Mouse (Mus musculus) activated CD4-positive, CD25-positive, alpha-beta regulatory T cell, adult 9 weeks (primary cell): Measurements from ENCODE around the gene Hist1h4b. TPM values are rescaled to one million over a fixed set of nuclear protein-coding genes. Genes with fewer than 3 reads are reported as not detected.

Experiments
- polyA plus RNA-seq: library from polyadenylated mRNA; unstranded; fragments of 100-300 nt; shearing (Covaris generic); gene quantifications from one replicate; pipeline ENCODE4 v1.2.1, GENCODE M21; 2017

The Hist1h4b gene
- 18.1 TPM for polyA plus RNA-seq

DNA sequence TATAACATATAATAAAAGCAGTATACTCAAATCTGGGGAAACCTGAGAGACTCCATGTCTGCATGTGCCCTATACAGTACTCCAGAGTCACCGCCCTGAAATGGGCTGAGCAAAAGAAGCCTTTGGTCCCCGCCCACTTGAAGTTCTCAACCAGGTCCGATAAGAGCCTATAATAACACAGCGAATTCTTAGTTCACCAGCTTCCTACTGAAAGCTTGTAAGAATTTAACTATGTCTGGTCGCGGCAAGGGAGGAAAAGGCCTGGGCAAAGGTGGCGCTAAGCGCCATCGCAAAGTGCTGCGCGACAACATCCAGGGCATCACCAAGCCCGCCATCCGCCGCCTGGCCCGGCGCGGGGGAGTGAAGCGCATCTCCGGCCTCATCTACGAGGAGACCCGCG, at the start of gene Hist1h4b:
Gene Hist1h4b, plus strand, starts transcription at position 224 of the 400 bp plus-strand sequence.

DNA sequence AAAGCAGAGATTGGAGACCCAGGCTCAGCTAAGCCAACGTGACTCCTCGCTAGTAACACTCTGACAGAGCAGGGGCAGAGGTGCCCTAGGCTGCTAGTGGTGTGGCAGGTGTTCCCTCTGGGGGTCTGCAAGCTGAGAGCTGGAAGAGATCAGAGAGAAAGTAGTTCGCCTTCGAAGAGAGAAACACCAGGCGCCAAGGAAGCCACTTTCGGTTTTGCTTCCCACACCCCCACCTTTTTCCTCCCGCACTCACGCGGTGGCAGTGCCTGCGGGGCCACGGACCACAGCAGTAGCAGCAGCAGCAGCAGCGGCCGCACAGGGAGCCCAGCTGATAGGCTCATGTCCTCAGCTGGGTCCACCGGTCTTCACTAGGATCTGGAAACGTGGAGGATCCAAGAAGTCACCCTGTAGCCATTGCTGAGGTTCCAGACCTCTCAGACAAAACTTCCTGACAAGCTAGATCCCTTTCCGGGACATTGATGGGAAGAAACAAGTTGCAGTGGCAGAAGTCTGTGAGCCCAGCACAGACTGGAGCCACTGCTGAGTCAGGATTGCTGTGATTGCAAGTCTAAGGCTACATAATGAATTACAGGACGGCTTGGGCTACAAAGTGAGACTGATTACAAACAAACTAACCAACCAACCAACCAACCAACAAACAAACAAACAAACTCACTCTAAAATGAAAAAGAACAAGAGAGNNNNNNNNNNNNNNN, 46.3 kb upstream of the Hist1h4b start, which contains the start of gene Hfe:
Gene Hfe, minus strand, starts transcription at position 481 of the 716 bp plus-strand sequence.

DNA sequence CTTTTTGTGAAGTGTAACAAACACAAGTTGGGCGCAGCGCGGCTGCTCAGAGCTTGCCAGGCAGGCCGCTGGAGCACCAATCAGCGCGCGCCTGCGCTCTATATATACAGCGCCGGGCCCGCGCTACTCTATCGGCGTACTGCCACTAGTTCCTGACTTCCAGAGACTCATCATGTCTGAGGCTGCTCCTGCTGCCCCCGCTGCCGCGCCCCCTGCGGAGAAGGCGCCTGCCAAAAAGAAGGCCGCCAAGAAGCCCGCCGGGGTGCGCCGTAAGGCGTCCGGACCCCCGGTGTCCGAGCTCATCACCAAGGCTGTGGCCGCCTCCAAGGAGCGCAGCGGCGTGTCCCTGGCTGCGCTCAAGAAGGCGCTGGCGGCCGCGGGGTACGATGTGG, 18.1 kb upstream of the Hist1h4b start, which contains the start of gene Hist1h1c:
Gene Hist1h1c, plus strand, starts transcription at position 132 of the 392 bp plus-strand sequence.

DNA sequence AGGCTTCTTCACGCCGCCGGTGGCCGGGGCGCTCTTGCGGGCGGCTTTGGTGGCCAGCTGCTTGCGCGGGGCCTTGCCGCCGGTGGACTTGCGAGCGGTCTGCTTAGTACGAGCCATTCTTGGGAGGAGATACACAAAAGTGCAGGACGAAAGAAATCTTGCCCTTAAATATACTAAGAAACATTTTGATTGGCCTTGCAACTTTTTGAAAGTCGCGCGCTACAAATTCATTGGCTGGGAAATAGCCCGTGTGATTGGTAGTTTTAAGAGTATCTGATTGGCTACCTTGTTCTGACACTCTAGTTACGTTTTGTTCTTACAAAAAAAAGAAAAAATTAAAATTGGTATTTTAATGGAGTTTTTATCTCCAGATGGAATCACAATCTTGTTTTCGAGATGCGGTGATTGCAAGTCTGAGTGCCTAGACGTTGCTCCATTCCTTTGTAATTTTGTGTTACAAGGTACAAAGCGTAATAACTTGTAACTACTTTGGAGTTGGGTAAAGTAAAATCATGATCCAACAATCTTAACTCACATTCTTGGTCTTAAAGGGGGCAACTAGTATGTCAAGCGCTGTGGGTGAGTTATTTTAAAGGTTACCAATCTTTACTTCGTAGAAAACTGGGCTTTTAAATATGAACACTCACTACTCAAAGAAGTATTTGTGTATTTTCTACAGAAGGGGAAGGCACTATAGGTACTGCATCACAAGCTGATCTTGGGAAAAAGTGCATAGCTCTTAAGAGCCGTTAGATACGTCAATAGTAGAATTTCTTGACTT, 11.2 kb upstream of the Hist1h4b start, which contains the start of gene Hist1h3c:
Gene Hist1h3c, minus strand, starts transcription at position 222 of the 781 bp plus-strand sequence.

DNA sequence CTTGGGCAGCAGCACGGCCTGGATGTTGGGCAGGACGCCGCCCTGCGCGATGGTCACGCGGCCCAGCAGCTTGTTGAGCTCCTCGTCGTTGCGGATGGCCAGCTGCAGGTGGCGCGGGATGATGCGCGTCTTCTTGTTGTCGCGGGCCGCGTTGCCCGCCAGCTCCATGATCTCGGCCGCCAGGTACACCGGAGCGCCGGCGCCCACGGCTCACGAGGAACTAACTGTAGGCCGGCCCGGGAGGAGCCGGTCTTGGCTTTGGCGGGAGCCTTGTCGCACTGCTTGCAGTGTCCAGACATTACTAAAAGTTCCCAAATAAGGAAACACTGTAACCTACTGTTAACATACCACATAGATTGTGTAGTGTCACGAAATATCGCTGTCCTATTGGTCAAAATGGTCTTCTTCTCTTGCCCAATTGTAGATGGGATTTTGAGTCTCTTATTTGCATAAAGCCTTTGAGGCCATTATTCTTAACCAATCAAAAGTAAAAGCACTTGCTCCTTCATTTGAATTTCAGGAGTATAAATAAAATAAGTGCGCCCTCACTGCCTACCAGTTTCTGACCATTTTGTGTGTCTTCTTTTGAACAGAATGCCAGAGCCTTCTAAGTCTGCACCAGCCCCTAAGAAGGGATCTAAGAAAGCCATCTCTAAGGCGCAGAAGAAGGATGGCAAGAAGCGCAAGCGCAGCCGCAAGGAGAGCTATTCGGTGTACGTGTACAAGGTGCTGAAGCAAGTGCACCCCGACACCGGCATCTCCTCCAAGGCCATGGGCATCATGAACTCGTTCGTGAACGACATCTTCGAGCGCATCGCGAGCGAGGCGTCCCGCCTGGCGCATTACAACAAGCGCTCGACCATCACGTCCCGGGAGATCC, 10.4 kb upstream of the Hist1h4b start, which contains the start of gene Hist1h2bb:
Gene Hist1h2bb, plus strand, starts transcription at position 534 of the 880 bp plus-strand sequence.

DNA sequence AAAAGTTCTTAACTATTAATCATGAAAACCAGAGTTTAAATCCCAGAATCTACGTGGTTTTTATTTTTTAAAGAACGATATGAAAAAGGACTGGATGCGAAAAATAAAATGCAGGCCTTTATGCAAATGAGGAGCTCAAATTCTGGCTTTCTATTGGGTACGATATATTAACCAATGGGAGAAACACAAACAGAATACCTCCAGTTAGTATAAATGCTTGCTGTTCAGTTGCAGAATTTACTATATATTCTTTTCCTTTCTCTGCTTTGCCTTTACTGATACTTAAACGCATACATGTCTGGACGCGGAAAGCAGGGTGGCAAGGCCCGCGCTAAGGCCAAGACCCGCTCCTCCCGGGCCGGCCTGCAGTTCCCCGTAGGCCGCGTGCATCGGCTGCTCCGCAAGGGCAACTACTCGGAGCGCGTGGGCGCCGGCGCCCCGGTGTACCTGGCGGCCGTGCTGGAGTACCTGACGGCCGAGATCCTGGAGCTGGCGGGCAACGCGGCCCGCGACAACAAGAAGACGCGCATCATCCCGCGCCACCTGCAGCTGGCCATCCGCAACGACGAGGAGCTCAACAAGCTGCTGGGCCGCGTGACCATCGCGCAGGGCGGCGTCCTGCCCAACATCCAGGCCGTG, 5.9 kb upstream of the Hist1h4b start, which contains the start of gene Hist1h2ab:
Gene Hist1h2ab, plus strand, starts transcription at position 288 of the 639 bp plus-strand sequence.

DNA sequence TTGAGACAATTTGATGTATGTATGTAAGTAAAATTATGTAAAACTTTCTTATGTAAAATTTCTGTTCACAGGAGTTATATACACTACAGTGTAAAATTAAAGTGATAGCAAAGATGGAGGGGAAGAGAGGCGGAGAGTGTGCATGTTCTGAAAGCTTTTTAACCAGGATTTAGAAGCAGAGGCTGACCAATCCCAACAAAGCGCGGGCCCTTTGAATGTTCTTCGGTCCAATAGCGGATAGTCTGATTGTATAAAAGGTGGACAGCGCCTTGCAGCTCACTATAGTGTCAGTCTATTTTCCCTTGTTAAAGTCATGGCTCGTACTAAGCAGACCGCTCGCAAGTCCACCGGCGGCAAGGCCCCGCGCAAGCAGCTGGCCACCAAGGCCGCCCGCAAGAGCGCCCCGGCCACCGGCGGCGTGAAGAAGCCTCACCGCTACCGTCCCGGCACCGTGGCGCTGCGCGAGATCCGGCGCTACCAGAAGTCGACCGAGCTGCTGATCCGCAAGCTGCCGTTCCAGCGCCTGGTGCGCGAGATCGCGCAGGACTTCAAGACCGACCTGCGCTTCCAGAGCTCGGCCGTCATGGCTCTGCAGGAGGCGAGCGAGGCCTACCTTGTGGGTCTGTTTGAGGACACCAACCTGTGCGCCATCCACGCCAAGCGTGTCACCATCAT, 4.6 kb upstream of the Hist1h4b start, which contains the start of gene Hist1h3b:
Gene Hist1h3b, plus strand, starts transcription at position 201 of the 675 bp plus-strand sequence.

DNA sequence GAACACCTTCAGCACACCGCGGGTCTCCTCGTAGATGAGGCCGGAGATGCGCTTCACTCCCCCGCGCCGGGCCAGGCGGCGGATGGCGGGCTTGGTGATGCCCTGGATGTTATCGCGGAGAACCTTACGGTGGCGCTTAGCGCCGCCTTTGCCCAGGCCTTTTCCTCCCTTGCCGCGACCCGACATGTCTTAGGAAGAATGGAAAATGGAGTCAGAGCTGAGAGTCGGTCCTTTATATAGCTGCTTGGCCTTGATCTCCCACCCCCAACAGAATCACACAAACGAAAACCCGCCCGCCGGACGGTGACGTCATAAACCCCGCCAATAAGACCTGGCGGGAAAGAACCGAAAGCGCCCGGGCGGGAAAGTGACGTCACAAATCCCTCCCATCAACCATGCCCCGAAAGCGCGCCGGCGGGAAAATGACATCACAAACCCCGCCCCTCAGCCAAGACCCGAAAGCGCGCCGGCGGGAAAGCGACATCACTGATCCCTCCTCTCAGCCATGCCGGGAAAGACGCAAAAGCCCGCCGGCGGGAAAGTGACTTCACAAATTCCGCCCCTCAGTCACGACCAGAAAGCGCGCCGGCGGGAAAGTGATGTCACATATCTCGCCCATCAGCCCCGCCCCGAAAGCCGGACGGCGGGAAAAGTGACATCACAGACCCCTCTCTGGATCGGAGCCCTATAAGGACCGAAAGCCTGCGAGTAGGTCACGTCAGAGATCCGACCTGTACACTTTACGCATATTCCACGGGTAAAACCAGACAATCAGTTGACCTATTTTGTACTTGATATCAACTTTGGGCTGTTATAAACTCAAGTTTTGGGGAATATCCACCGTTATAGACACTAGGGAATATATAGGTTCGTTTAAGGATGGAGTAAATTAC, 4.4 kb downstream of the Hist1h4b start, which contains the start of gene Hist1h4a:
Gene Hist1h4a, minus strand, starts transcription at position 259 of the 893 bp plus-strand sequence.

DNA sequence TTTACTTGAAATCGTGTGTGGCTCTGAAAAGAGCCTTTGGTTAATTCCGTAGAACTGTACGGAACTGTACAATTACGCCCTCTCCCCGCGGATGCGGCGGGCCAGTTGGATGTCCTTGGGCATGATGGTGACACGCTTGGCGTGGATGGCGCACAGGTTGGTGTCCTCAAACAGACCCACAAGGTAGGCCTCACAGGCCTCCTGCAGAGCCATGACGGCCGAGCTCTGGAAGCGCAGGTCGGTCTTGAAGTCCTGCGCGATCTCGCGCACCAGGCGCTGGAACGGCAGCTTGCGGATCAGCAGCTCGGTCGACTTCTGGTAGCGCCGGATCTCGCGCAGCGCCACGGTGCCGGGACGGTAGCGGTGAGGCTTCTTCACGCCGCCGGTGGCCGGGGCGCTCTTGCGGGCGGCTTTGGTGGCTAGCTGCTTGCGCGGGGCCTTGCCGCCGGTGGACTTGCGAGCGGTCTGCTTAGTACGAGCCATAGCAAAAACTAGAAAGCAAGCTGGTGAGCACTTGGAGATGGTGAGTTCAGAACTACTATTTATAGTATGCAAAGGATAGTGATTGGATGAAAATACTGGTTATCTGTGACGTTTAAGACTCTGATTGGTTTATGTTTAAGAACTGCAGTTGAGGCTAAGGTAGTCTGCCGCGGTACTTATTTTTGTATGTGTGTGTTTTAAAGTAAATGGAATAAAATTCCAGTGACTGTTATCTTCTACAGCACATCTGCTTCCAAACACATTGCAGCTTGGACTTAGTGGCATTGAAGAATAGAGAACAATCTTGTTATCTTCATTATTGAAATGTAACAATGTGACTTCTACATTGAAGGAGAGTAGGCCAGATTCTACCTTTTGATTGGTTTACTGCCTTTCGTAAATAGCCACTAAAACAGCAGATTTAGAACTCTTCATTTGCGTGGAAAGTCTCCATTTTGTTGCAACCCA, 5.3 kb downstream of the Hist1h4b start, which contains the start of gene Hist1h3a:
Gene Hist1h3a, minus strand, starts transcription at position 516 of the 951 bp plus-strand sequence.

DNA sequence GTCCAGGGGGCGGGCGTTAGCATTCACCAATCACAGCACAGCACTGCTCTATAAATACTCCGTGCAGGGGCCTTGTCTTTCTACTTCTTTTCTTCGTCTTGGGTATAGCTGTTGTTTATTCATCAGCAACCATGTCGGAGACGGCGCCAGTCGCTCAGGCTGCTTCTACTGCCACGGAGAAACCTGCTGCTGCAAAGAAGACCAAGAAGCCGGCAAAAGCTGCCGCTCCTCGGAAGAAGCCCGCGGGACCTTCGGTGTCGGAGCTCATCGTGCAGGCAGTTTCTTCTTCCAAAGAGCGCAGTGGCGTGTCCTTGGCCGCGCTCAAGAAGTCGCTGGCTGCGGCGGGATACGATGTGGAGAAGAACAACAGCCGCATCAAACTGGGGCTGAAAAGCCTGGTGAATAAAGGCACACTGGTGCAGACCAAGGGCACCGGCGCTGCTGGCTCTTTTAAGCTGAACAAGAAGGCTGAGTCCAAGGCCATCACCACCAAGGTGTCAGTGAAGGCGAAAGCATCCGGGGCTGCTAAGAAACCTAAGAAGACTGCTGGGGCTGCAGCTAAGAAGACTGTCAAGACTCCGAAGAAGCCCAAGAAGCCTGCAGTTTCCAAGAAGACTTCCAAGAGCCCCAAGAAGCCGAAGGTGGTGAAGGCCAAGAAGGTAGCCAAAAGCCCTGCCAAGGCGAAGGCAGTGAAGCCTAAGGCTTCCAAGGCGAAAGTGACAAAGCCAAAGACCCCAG, 6.9 kb downstream of the Hist1h4b start, which contains the start of gene Hist1h1a:
Gene Hist1h1a, plus strand, starts transcription at position 81 of the 738 bp plus-strand sequence.

DNA sequence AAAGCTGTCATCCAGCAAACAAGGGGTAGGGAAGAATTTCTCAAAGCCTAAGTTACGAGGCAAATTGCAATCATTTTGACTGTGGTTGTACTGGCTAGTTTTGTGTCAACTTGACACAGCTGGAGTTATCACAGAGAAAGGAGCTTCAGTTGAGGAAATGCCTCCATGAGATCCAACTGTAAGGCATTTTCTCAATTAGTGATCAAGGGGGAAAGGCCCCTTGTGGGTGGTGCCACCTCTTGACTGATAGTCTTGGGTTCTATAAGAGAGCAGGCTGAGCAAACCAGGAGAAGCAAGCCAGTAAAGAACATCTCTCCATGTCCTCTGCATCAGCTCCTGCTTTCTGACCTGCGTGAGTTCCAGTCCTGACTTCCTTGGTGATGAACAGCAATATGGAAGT, 12.8 kb downstream of the Hist1h4b start, which contains the start of gene Trim38:
Gene Trim38, plus strand, starts transcription at position 301 of the 400 bp plus-strand sequence.

DNA sequence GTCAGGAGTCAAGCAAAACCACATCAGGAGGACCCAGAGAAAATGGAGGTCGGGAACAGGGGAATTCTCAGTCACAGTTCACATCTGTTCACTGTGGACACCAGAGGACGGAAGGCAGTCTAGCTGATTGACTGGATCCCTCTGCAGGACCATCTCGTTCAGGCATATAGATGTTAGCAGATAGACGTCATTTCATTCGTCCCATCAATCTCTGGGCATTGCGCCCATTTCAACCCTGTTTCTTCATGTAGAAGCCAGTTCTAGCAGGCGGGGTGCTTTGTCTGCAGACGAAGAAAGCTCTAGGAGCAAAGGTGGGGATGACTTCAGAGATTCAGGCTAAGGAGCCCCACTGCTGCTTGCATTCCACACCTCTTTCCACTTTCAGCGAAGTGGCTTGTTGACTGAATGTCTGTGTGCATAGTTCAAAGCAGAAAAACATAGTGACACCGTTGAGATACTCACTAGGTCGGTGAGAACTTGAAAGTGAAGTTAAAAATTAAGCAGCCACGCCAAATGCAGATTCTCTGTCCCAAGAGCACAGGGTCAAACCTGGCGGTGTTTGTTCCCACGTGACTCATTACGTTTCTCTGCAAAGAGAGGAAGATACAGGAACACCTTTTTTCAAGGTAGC, 49.7 kb downstream of the Hist1h4b start, which contains the start of gene Slc17a2:
Gene Slc17a2, plus strand, starts transcription at position 572 of the 631 bp plus-strand sequence.

Other genes with a start within 250 kb of the Hist1h4b start
- gene Hist1h4h, start 226.0 kb upstream of the Hist1h4b start, polyA plus RNA-seq, result 3.7 TPM
- gene Hist1h2af, start 223.1 kb upstream of the Hist1h4b start, polyA plus RNA-seq, result not detected
- 0.77 TPM for gene Hist1h3g, start 221.6 kb upstream of the Hist1h4b start, polyA plus RNA-seq
- gene Hist1h2bh, start 213.6 kb upstream of the Hist1h4b start, polyA plus RNA-seq, result not detected
- not detected for gene Hist1h3f, start 213.0 kb upstream of the Hist1h4b start, polyA plus RNA-seq
- 0.90 TPM for gene Hist1h4f, start 205.4 kb upstream of the Hist1h4b start, polyA plus RNA-seq
- gene Hist1h1d, start 203.8 kb upstream of the Hist1h4b start, polyA plus RNA-seq, result 0.50 TPM
- 1.3 TPM for gene Hist1h3e, start 194.6 kb upstream of the Hist1h4b start, polyA plus RNA-seq
- 6.5 TPM for gene Hist1h2ae, start 185.8 kb upstream of the Hist1h4b start, polyA plus RNA-seq
- gene Hist1h2bg, start 185.6 kb upstream of the Hist1h4b start, polyA plus RNA-seq, result 6.1 TPM
- gene Hist1h2bf, start 182.8 kb upstream of the Hist1h4b start, polyA plus RNA-seq, result 1.1 TPM
- gene Hist1h2ad, start 182.6 kb upstream of the Hist1h4b start, polyA plus RNA-seq, result not detected
- gene Hist1h3d, start 181.2 kb upstream of the Hist1h4b start, polyA plus RNA-seq, result not detected
- 40.6 TPM for gene Hist1h4d, start 175.4 kb upstream of the Hist1h4b start, polyA plus RNA-seq
- gene Hist1h2be, start 135.9 kb upstream of the Hist1h4b start, polyA plus RNA-seq, result 5.0 TPM
- 15.3 TPM for gene Hist1h1e, start 134.5 kb upstream of the Hist1h4b start, polyA plus RNA-seq
- 0.24 TPM for gene Hist1h2ac, start 73.1 kb upstream of the Hist1h4b start, polyA plus RNA-seq
- gene Hist1h2bc, start 72.8 kb upstream of the Hist1h4b start, polyA plus RNA-seq, result 13.7 TPM
- gene Hist1h1t, start 61.2 kb upstream of the Hist1h4b start, polyA plus RNA-seq, result not detected
- 4.1 TPM for gene Hist1h4c, start 58.6 kb upstream of the Hist1h4b start, polyA plus RNA-seq
- gene Hfe, start 46.2 kb upstream of the Hist1h4b start, polyA plus RNA-seq, result 0.76 TPM
- 15.9 TPM for gene Hist1h1c, start 18.2 kb upstream of the Hist1h4b start, polyA plus RNA-seq
- not detected for gene Hist1h3c, start 11.4 kb upstream of the Hist1h4b start, polyA plus RNA-seq
- 1.2 TPM for gene Hist1h2bb, start 10.3 kb upstream of the Hist1h4b start, polyA plus RNA-seq
- 2.7 TPM for gene Hist1h2ab, start 5.9 kb upstream of the Hist1h4b start, polyA plus RNA-seq
- gene Hist1h3b, start 4.7 kb upstream of the Hist1h4b start, polyA plus RNA-seq, result not detected
- gene Hist1h4a, start 4.2 kb downstream of the Hist1h4b start, polyA plus RNA-seq, result not detected
- 2.4 TPM for gene Hist1h3a, start 5.4 kb downstream of the Hist1h4b start, polyA plus RNA-seq
- gene Hist1h1a, start 6.7 kb downstream of the Hist1h4b start, polyA plus RNA-seq, result 1.8 TPM
- not detected for gene Trim38, start 12.9 kb downstream of the Hist1h4b start, polyA plus RNA-seq
- gene Slc17a2, start 50.0 kb downstream of the Hist1h4b start, polyA plus RNA-seq, result not detected
- not detected for gene Slc17a3, start 82.4 kb downstream of the Hist1h4b start, polyA plus RNA-seq
- not detected for gene Slc17a1, start 110.7 kb downstream of the Hist1h4b start, polyA plus RNA-seq
- gene Slc17a4, start 158.0 kb downstream of the Hist1h4b start, polyA plus RNA-seq, result not detected
- gene Hist1h2ba, start 177.1 kb downstream of the Hist1h4b start, polyA plus RNA-seq, result not detected
- not detected for gene Hist1h2aa, start 177.4 kb downstream of the Hist1h4b start, polyA plus RNA-seq
- not detected for gene Scgn, start 234.2 kb downstream of the Hist1h4b start, polyA plus RNA-seq